Mouse (Mus musculus): ENCODE results near the gene Cd3eap. TPM values are rescaled to one million over a fixed set of nuclear protein-coding genes. Genes with fewer than 3 reads are reported as not detected.
A peak's percentile ranks its signal among the peaks of the same experiment; 100 is the strongest.

Cd3eap gene
- polyA plus RNA-seq, 1 experiment = 14.6 TPM

- TF ChIP-seq POLR2A (IDR thresholded peaks at IDR 0.05; ENCODE audit: insufficient read depth, low read length) (no peak), EP300 (IDR thresholded peaks at IDR 0.05; ENCODE audit: insufficient read depth, low read depth, low read length) (no peak), CTCF (IDR thresholded peaks at IDR 0.05; ENCODE audit: low read depth, low read length) (no peak)
- Histone ChIP-seq H3K4me1 (ENCODE audit: control insufficient read depth, insufficient read depth, low read length) (no peaks in the 10 kb centered on the region), H3K27me3 (ENCODE audit: control insufficient read depth, insufficient read depth, low read length, poor library complexity, severe bottlenecking) (no peaks in the 10 kb centered on the region), H3K9ac (ENCODE audit: low read depth, poor library complexity, severe bottlenecking) (no peak overlapping the region), H3K27ac (ENCODE audit: insufficient read depth, low read length) (no peak overlapping the region), H3K36me3 (ENCODE audit: control insufficient read depth, insufficient read depth, low read length, poor library complexity, severe bottlenecking) (no peaks in the 10 kb centered on the region), H3K4me3 (ENCODE audit: low read depth, low read length) (peak overlapping the region; percentile 56), H3K9me3 (replicated peaks; ENCODE audit: control insufficient read depth, insufficient read depth, low read length, poor library complexity, severe bottlenecking) (no peaks in the 10 kb centered on the region)
Observed at GRCm38 (mm10) chr7:19319906-19320305, 39.4 kb downstream of the Cd3eap start.

GRCm38 (mm10) chr7:19319458-19319857, 39.8 kb downstream of the Cd3eap start:
- H3K4me1 ChIP-seq (ENCODE audit: control insufficient read depth, insufficient read depth, low read length) = no peaks in the 10 kb centered on the region
- H3K9ac ChIP-seq (ENCODE audit: low read depth, poor library complexity, severe bottlenecking) = no peak overlapping the region
- peak overlapping the region; percentile 56 for H3K4me3 ChIP-seq (ENCODE audit: low read depth, low read length)
- H3K36me3 ChIP-seq (ENCODE audit: control insufficient read depth, insufficient read depth, low read length, poor library complexity, severe bottlenecking) = no peaks in the 10 kb centered on the region
- no peak overlapping the region for H3K27ac ChIP-seq (ENCODE audit: insufficient read depth, low read length)
- H3K9me3 ChIP-seq (replicated peaks; ENCODE audit: control insufficient read depth, insufficient read depth, low read length, poor library complexity, severe bottlenecking) = no peaks in the 10 kb centered on the region
- H3K27me3 ChIP-seq (ENCODE audit: control insufficient read depth, insufficient read depth, low read length, poor library complexity, severe bottlenecking) = no peaks in the 10 kb centered on the region
- TF ChIP-seq EP300 (IDR thresholded peaks at IDR 0.05; ENCODE audit: insufficient read depth, low read depth, low read length) = no peak
- TF ChIP-seq CTCF (IDR thresholded peaks at IDR 0.05; ENCODE audit: low read depth, low read length) = no peak
- no peak for TF ChIP-seq POLR2A (IDR thresholded peaks at IDR 0.05; ENCODE audit: insufficient read depth, low read length)

- H3K4me3 ChIP-seq (ENCODE audit: low read depth, low read length) = no peak overlapping the region
- no peak overlapping the region for H3K9ac ChIP-seq (ENCODE audit: low read depth, poor library complexity, severe bottlenecking)
- H3K4me1 ChIP-seq (ENCODE audit: control insufficient read depth, insufficient read depth, low read length) = no peaks in the 10 kb centered on the region
- no peak overlapping the region for H3K27ac ChIP-seq (ENCODE audit: insufficient read depth, low read length)
- TF ChIP-seq EP300 (IDR thresholded peaks at IDR 0.05; ENCODE audit: insufficient read depth, low read depth, low read length) = no peak
- TF ChIP-seq POLR2A (IDR thresholded peaks at IDR 0.05; ENCODE audit: insufficient read depth, low read length) = no peak
- no peak for TF ChIP-seq CTCF (IDR thresholded peaks at IDR 0.05; ENCODE audit: low read depth, low read length)
- no peaks in the 10 kb centered on the region for H3K36me3 ChIP-seq (ENCODE audit: control insufficient read depth, insufficient read depth, low read length, poor library complexity, severe bottlenecking)
- no peaks in the 10 kb centered on the region for H3K9me3 ChIP-seq (replicated peaks; ENCODE audit: control insufficient read depth, insufficient read depth, low read length, poor library complexity, severe bottlenecking)
- no peaks in the 10 kb centered on the region for H3K27me3 ChIP-seq (ENCODE audit: control insufficient read depth, insufficient read depth, low read length, poor library complexity, severe bottlenecking)
Observed at GRCm38 (mm10) chr7:19318676-19319075, 40.6 kb downstream of the Cd3eap start.

- Histone ChIP-seq H3K27ac (ENCODE audit: insufficient read depth, low read length) (no peak overlapping the region), H3K27me3 (ENCODE audit: control insufficient read depth, insufficient read depth, low read length, poor library complexity, severe bottlenecking) (no peaks in the 10 kb centered on the region), H3K9ac (ENCODE audit: low read depth, poor library complexity, severe bottlenecking) (no peak overlapping the region), H3K4me1 (ENCODE audit: control insufficient read depth, insufficient read depth, low read length) (no peaks in the 10 kb centered on the region), H3K4me3 (ENCODE audit: low read depth, low read length) (no peak overlapping the region), H3K36me3 (ENCODE audit: control insufficient read depth, insufficient read depth, low read length, poor library complexity, severe bottlenecking) (no peaks in the 10 kb centered on the region), H3K9me3 (replicated peaks; ENCODE audit: control insufficient read depth, insufficient read depth, low read length, poor library complexity, severe bottlenecking) (no peaks in the 10 kb centered on the region)
- TF ChIP-seq POLR2A (IDR thresholded peaks at IDR 0.05; ENCODE audit: insufficient read depth, low read length) (no peak), EP300 (IDR thresholded peaks at IDR 0.05; ENCODE audit: insufficient read depth, low read depth, low read length) (no peak)
Observed at GRCm38 (mm10) chr7:19318201-19318600, 41.1 kb downstream of the Cd3eap start.

GRCm38 (mm10) chr7:19316451-19317161, 42.7 kb downstream of the Cd3eap start:
- no peaks in the 10 kb centered on the region for H3K27me3 ChIP-seq (ENCODE audit: control insufficient read depth, insufficient read depth, low read length, poor library complexity, severe bottlenecking)
- no peak overlapping the region for H3K27ac ChIP-seq (ENCODE audit: insufficient read depth, low read length)
- H3K4me1 ChIP-seq (ENCODE audit: control insufficient read depth, insufficient read depth, low read length) = no peaks in the 10 kb centered on the region
- no peak for TF ChIP-seq POLR2A (IDR thresholded peaks at IDR 0.05; ENCODE audit: insufficient read depth, low read length)
- TF ChIP-seq EP300 (IDR thresholded peaks at IDR 0.05; ENCODE audit: insufficient read depth, low read depth, low read length) = no peak
- no peak for TF ChIP-seq CTCF (IDR thresholded peaks at IDR 0.05; ENCODE audit: low read depth, low read length)
- H3K9ac ChIP-seq (ENCODE audit: low read depth, poor library complexity, severe bottlenecking) = no peak overlapping the region
- no peak overlapping the region for H3K4me3 ChIP-seq (ENCODE audit: low read depth, low read length)
- H3K36me3 ChIP-seq (ENCODE audit: control insufficient read depth, insufficient read depth, low read length, poor library complexity, severe bottlenecking) = no peaks in the 10 kb centered on the region
- H3K9me3 ChIP-seq (replicated peaks; ENCODE audit: control insufficient read depth, insufficient read depth, low read length, poor library complexity, severe bottlenecking) = no peaks in the 10 kb centered on the region

- Histone ChIP-seq H3K27ac (ENCODE audit: insufficient read depth, low read length) (no peak overlapping the region), H3K9me3 (replicated peaks; ENCODE audit: control insufficient read depth, insufficient read depth, low read length, poor library complexity, severe bottlenecking) (no peaks in the 10 kb centered on the region), H3K27me3 (ENCODE audit: control insufficient read depth, insufficient read depth, low read length, poor library complexity, severe bottlenecking) (no peaks in the 10 kb centered on the region), H3K36me3 (ENCODE audit: control insufficient read depth, insufficient read depth, low read length, poor library complexity, severe bottlenecking) (no peaks in the 10 kb centered on the region), H3K4me3 (ENCODE audit: low read depth, low read length) (no peak overlapping the region), H3K4me1 (ENCODE audit: control insufficient read depth, insufficient read depth, low read length) (no peaks in the 10 kb centered on the region), H3K9ac (ENCODE audit: low read depth, poor library complexity, severe bottlenecking) (no peak overlapping the region)
- no peak for TF ChIP-seq POLR2A (IDR thresholded peaks at IDR 0.05; ENCODE audit: insufficient read depth, low read length)
- TF ChIP-seq CTCF (IDR thresholded peaks at IDR 0.05; ENCODE audit: low read depth, low read length) = no peak
- no peak for TF ChIP-seq EP300 (IDR thresholded peaks at IDR 0.05; ENCODE audit: insufficient read depth, low read depth, low read length)
Observed at GRCm38 (mm10) chr7:19314033-19314432, 45.2 kb downstream of the Cd3eap start.

Data from ES-Bruce4 (cell line).